Mouse (Mus musculus) spleen, adult 2 months (tissue): ENCODE data around the gene Mrpl14. TPM values are rescaled to one million over a fixed set of nuclear protein-coding genes. Genes with fewer than 3 reads are reported as not detected.

Source experiments
- DNase-seq, 2 experiments: peaks; one replicate each; pipeline versions ENCODE4 v3.0.0 to v3.0.0-alpha.2; 2012 to 2021; ENCODE audit warnings: low spot score in 2 of 2, low read depth in 1 of 2
- H3K27ac ChIP-seq: fragments of 200-500 bp; 2 replicates; pipeline ENCODE4 v1.5.1; 2012; ENCODE audit warnings: low read length, inconsistent platforms; ENCODE audit not compliant: insufficient read depth
- H3K27me3 ChIP-seq: fragments of 200-500 bp; 2 replicates; pipeline ENCODE4 v1.6.1; 2012; ENCODE audit warnings: mild to moderate bottlenecking, moderate library complexity, low read length, inconsistent platforms; ENCODE audit not compliant: control insufficient read depth, insufficient read depth
- H3K36me3 ChIP-seq: fragments of 200-500 bp; 2 replicates; pipeline ENCODE4 v1.6.1; 2012; ENCODE audit warnings: mild to moderate bottlenecking, low read length, inconsistent platforms; ENCODE audit not compliant: control insufficient read depth, insufficient read depth
- H3K4me1 ChIP-seq: fragments of 200-500 bp; 2 replicates; pipeline ENCODE4 v1.6.1; 2011; ENCODE audit warnings: inconsistent platforms; ENCODE audit not compliant: control insufficient read depth, insufficient read depth, insufficient read length
- H3K4me3 ChIP-seq: fragments of 200-500 bp; 2 replicates; pipeline ENCODE4 v1.5.1; 2011; ENCODE audit warnings: mild to moderate bottlenecking, inconsistent platforms; ENCODE audit not compliant: insufficient read depth, insufficient read length; ENCODE audit errors: extremely low read depth
- CTCF ChIP-seq: fragments of 200-500 bp; IDR thresholded peaks from 2 replicates; pipeline ENCODE4 v1.5.1; 2011; ENCODE audit warnings: mild to moderate bottlenecking, inconsistent platforms; ENCODE audit not compliant: insufficient read depth, insufficient read length, insufficient replicate concordance; ENCODE audit errors: extremely low read depth
- POLR2A ChIP-seq: fragments of 200-500 bp; IDR thresholded peaks from 2 replicates; pipeline ENCODE4 v1.6.1; 2011; ENCODE audit warnings: low read depth, low read length, inconsistent platforms
- WGBS: fragments of 180-500 bp; shearing (Covaris S2); methylation state at CpG from one replicate; pipeline ENCODE4 v1.1.7; 2018; 5-methylcytosine and 5-hydroxymethylcytosine counted together
- polyA plus RNA-seq: library from polyadenylated mRNA; depleted of rRNA; stranded (reverse); fragments of >200 nt; gene quantifications from 2 replicates; pipeline ENCODE4 v1.2.3, GENCODE M21; 2012

The Mrpl14 gene
- polyA plus RNA-seq, 1 experiment, result 54.1 TPM

DNA sequence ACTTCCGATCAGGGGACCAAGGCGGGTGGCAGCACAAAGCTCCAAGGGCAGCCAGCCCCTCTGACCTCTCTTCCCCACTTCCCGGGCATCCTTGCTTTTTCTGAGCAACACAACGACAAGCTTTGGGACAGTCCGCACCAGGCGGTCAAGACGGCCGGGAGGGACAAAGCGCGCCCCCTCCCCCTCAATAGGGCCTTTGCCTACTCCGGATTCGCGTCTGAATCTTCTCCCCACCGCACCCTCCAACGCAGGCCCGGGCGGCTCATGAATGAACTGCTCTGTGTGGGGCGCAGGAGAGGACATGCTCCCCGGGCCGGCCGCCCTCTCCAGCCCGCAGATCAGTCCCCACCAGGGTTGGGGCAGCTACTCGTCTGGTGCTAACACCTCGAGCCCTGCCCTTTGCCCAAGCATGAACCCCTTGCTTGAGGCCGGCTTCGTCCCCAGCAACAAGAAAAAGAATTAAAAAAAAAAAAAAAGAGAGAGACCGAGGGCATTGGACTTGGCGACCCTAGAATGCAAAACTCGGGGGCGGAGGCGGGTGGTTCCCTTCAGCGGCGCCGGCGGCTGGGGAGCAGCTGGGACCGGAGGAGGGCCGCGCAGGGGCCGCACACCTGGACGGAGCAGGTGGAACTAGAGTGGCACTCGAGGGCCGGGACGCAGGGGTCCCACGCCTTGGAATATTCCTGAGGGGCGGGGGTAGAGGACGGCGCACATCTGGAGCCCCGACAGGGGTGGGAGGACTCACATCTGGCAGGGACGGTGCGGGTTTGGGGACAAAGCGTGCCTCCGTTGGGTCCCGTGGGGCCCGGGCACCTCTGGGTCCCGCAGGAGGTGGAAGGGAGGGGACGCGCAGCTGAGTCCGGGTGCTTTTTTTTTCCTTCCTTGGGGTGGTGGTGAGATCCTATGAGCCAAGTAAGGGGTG, 690 bp upstream of the Mrpl14 start:
- TF ChIP-seq CTCF (no peak), POLR2A (no peak)
- peaks cover 11% of the 10 kb centered on the region; the same call in 1 of the 2 replicates for H3K4me1 ChIP-seq
- DNase-seq, result peak in 1 of 2 experiments; percentile 29

DNA sequence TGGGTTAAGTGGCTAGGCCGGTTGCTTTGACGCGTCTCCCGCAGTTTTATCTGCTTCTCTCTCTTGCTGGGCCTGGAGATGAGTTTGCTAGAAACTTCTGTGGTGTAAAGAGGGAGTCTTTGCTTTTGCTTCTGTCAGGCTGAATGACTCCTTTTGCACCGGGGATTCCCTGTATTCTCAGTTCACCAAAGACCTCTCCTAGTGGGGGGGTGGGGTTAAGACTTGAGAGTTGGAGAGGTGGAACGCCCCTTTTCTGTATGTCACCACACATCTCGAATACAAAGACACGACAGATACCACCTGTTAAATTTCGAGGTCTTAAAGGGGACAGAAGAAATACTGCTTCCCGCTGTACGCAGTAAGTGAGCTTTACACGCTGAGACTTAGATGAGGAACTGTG, 594 bp downstream of the Mrpl14 start, which contains the start of gene Tmem63b:
Tmem63b (minus strand) TSS at position 190 of the 400 bp plus-strand sequence.
- 3% methylated on average over 12 of the region's 12 CpGs for WGBS
- Histone ChIP-seq H3K27ac (peak within 1 kb of the TSS; percentile 38), H3K27me3 (0 out of 2 replicates have a peak, but pooled peaks cover 3% of the 10 kb centered on the region), H3K4me1 (peaks cover 11% of the 10 kb centered on the region; the same call in 1 of the 2 replicates), H3K36me3 (no peaks in the 10 kb centered on the region), H3K4me3 (peak within 1 kb of the TSS; percentile 82)
- TF ChIP-seq POLR2A (no peak), CTCF (no peak)
- peak in 1 of 2 experiments; percentile 29 for DNase-seq

More for the DNA sequence above, 690 bp upstream of the Mrpl14 start:
- Histone ChIP-seq H3K27me3 (0 out of 2 replicates have a peak, but pooled peaks cover 3% of the 10 kb centered on the region), H3K36me3 (no peaks in the 10 kb centered on the region), H3K27ac (peak overlapping the region; percentile 21; the same call in 1 of the 2 replicates), H3K4me3 (peak overlapping the region; percentile 80)
- WGBS, result 3% methylated on average over 58 of the region's 58 CpGs

DNA sequence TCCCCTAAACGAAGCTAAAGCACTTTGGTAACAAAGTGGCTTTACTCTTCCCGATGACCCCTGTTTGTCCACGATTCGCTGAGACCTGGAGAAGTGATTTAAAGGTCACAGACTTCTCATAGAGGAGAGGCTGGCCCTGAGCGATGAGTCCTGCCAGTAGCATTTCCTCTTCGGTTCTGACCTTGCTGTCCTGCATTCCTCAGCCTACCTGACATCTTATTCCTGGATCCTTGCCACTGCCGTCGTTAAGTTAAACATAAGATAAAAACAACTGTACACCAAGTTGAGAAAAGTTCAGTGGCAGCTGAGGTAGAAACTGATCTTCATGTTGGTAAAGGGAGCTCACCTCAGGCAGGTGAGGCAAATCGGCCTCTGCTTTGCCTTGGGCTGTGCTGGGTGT, 3.0 kb downstream of the Mrpl14 start:
- Histone ChIP-seq H3K4me3 (no peak overlapping the region), H3K27ac (no peak overlapping the region), H3K4me1 (peaks cover 11% of the 10 kb centered on the region; the same call in 1 of the 2 replicates), H3K36me3 (no peaks in the 10 kb centered on the region), H3K27me3 (0 out of 2 replicates have a peak, but pooled peaks cover 3% of the 10 kb centered on the region)
- TF ChIP-seq POLR2A (no peak), CTCF (no peak)
- WGBS, result 84% methylated on average over 9 of the region's 9 CpGs
- DNase-seq, result no peak

- WGBS, result 86% methylated on average over 4 of the region's 4 CpGs
- no peak overlapping the region for H3K27ac ChIP-seq
- DNase-seq, result no peak
- H3K27me3 ChIP-seq, result 0 out of 2 replicates have a peak, but pooled peaks cover 3% of the 10 kb centered on the region
- H3K4me1 ChIP-seq, result peaks cover 7% of the 10 kb centered on the region; the same call in 1 of the 2 replicates
- TF ChIP-seq POLR2A (no peak), CTCF (no peak)
- H3K4me3 ChIP-seq, result no peak overlapping the region
- H3K36me3 ChIP-seq, result no peaks in the 10 kb centered on the region
Observed at GRCm38 (mm10) chr17:45690044-45690443, 3.9 kb downstream of the Mrpl14 start.

- no peaks in the 10 kb centered on the region for H3K36me3 ChIP-seq
- no peaks in the 10 kb centered on the region for H3K27me3 ChIP-seq
- H3K4me3 ChIP-seq, result no peak overlapping the region
- 89% methylated on average over 5 of the region's 5 CpGs for WGBS
- peaks cover under 1% of the 10 kb centered on the region; the same call in 1 of the 2 replicates for H3K4me1 ChIP-seq
- TF ChIP-seq POLR2A (no peak), CTCF (no peak)
- no peak for DNase-seq
- no peak overlapping the region for H3K27ac ChIP-seq
Observed at GRCm38 (mm10) chr17:45692159-45692558, 6.0 kb downstream of the Mrpl14 start.

- H3K4me1 ChIP-seq, result no peaks in the 10 kb centered on the region
- 90% methylated on average over 18 of the region's 18 CpGs for WGBS
- no peak overlapping the region for H3K27ac ChIP-seq
- peaks cover 3% of the 10 kb centered on the region for H3K36me3 ChIP-seq
- TF ChIP-seq CTCF (no peak), POLR2A (no peak)
- no peak overlapping the region for H3K4me3 ChIP-seq
- no peaks in the 10 kb centered on the region for H3K27me3 ChIP-seq
- DNase-seq, result no peak
Observed at GRCm38 (mm10) chr17:45693812-45694565, 7.9 kb downstream of the Mrpl14 start.
